Mouse (Mus musculus) midbrain, embryonic 16.5 days (tissue): Measurements from ENCODE around the gene Olfr669. TPM values are rescaled to one million over a fixed set of nuclear protein-coding genes. Genes with fewer than 3 reads are reported as not detected.
"Not testable (repeated sequence)": the region's sequence is repeated elsewhere in the genome, so short reads cannot be mapped to it uniquely, and the experiment has no call there.

Experiments used
- ATAC-seq: fragments of 200-750 bp; cut with Nextera tagmentation; 2 replicates; pipeline ENCODE4 v1.8.0; 2017; ENCODE audit warnings: moderate TSS enrichment
- H3K27ac ChIP-seq: fragments of 300-500 bp; sonication (generic); 2 replicates; pipeline ENCODE4 v1.5.1; 2014; ENCODE audit warnings: mild to moderate bottlenecking, low read length, mixed read lengths
- H3K27me3 ChIP-seq: fragments of 300-500 bp; sonication (generic); 2 replicates; pipeline ENCODE4 v1.6.1; 2014; ENCODE audit warnings: low read depth, low read length, mixed read lengths; ENCODE audit not compliant: control insufficient read depth, insufficient read depth
- H3K36me3 ChIP-seq: fragments of 300-500 bp; sonication (generic); 2 replicates; pipeline ENCODE4 v1.6.1; 2014; ENCODE audit warnings: mild to moderate bottlenecking, low read length, moderate library complexity, mixed read lengths; ENCODE audit not compliant: control insufficient read depth, insufficient read depth
- H3K4me1 ChIP-seq: fragments of 300-500 bp; sonication (generic); 2 replicates; pipeline ENCODE4 v1.6.1; 2014; ENCODE audit warnings: mild to moderate bottlenecking, low read length, mixed read lengths; ENCODE audit not compliant: control insufficient read depth, insufficient read depth
- H3K4me2 ChIP-seq: fragments of 300-500 bp; sonication (generic); 2 replicates; pipeline ENCODE4 v1.6.1; 2014; ENCODE audit warnings: mild to moderate bottlenecking, low read length, mixed read lengths
- H3K4me3 ChIP-seq: fragments of 300-500 bp; sonication (generic); 2 replicates; pipeline ENCODE4 v1.5.1; 2014; ENCODE audit warnings: low read depth, mild to moderate bottlenecking, low read length, moderate library complexity, mixed read lengths
- H3K9ac ChIP-seq: fragments of 300-500 bp; sonication (generic); 2 replicates; pipeline ENCODE4 v1.6.1; 2014; ENCODE audit warnings: low read depth, low read length, mixed read lengths
- H3K9me3 ChIP-seq: fragments of 300-500 bp; sonication (generic); replicated peaks from 2 replicates; pipeline ENCODE4 v1.6.1; 2014; ENCODE audit warnings: mild to moderate bottlenecking, low read length, mixed read lengths; ENCODE audit not compliant: control insufficient read depth, poor library complexity, severe bottlenecking
- WGBS: fragments of 180-500 bp; shearing (Covaris S2); extraction: QIAGEN DNeasy Blood & Tissue Kit; methylation state at CpG from one replicate; pipeline ENCODE4 v1.1.7; 2014; 5-methylcytosine and 5-hydroxymethylcytosine counted together
- polyA plus RNA-seq: library from polyadenylated mRNA; unstranded; fragments of >200 nt; fragmentation: Nextera tagmentation; extraction: Ambion mirVana; gene quantifications from 2 replicates; pipeline ENCODE4 v1.2.1, GENCODE M21; 2015

The Olfr669 gene
- polyA plus RNA-seq, result not detected in 2 replicates

DNA sequence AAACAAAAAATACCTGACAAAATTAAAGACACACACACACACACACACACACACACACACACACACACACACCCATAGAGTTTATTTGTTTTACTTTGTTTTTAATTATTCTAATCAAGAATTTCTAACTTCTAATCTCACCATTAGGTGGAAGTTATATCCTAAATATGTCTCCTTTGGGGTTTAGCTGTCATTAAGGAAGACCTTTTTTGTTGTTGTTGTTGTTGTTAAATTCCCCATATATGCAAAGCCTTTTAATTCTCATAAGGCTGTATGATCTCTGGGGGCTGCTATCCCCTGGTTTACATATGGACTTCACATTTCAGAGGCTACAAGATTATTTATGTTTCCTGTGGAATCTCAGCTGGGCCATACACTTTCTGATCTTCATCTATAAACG lies at the start of gene Olfr669:
Gene Olfr669 (plus strand): TSS at position 301 of the 400 bp plus-strand sequence.
- H3K36me3 ChIP-seq, result no peaks in the 10 kb centered on the region
- no peaks in the 10 kb centered on the region for H3K27me3 ChIP-seq
- no peak within 1 kb of the TSS for H3K9ac ChIP-seq
- no peak for ATAC-seq
- no peak within 1 kb of the TSS for H3K27ac ChIP-seq
- WGBS, result 93% methylated on average over 1 of the region's 1 CpGs
- H3K4me1 ChIP-seq, result no peaks in the 10 kb centered on the region
- no peak within 1 kb of the TSS for H3K4me3 ChIP-seq
- H3K4me2 ChIP-seq, result no peak within 1 kb of the TSS
- H3K9me3 ChIP-seq, result no peaks in the 10 kb centered on the region

DNA sequence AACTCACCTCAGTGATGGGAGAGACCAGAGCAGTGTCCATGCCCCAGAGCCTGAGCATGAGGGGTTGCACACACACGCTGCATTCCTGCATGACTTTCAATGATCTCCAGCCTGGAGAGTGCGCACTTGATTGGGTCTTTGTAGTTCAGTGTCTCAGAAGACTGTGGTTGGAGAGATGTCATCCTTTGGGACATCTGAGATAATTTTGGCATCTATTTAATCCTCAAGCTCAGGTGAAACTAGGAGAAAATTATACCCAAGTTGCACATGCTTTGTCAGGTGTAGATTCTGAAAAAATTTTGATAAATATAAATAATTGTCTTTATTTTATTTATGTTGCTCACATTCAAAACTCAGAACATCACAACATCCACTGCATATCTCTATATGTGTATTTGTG lies 38.2 kb upstream of the Olfr669 start, which contains the start of gene Olfr666:
Gene Olfr666 (minus strand): TSS at position 101 of the 400 bp plus-strand sequence.
- Histone ChIP-seq H3K36me3 (no peaks in the 10 kb centered on the region), H3K9ac (no peak within 1 kb of the TSS), H3K27ac (no peak within 1 kb of the TSS), H3K4me1 (no peaks in the 10 kb centered on the region), H3K9me3 (no peaks in the 10 kb centered on the region), H3K27me3 (no peaks in the 10 kb centered on the region), H3K4me3 (no peak within 1 kb of the TSS), H3K4me2 (no peak within 1 kb of the TSS)
- no peak for ATAC-seq
- WGBS, result 95% methylated on average over 2 of the region's 2 CpGs

DNA sequence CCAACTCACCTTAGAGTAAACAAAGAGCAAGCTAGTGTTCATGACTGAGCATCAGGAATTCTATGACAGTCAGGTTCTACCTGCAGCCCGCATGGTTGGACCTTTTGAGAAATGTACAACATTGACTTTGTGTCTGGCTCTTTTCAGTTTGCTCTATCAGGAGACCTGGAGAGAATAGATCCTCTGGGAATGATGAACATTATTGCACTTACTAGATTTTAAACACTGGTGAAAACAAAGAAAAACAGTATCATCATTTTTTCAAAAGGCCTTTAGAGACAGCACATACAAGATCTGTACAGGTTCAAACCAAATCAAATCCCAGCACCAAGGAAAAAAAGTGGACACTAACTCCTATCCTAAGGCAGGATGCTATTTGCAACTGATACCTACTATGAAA lies 12.7 kb upstream of the Olfr669 start, which contains the start of gene Olfr667:
Gene Olfr667 (minus strand): TSS at position 101 of the 400 bp plus-strand sequence.
- H3K4me1 ChIP-seq, result no peaks in the 10 kb centered on the region
- H3K9me3 ChIP-seq, result no peaks in the 10 kb centered on the region
- H3K4me2 ChIP-seq, result no peak within 1 kb of the TSS
- H3K36me3 ChIP-seq, result no peaks in the 10 kb centered on the region
- no peaks in the 10 kb centered on the region for H3K27me3 ChIP-seq
- no peak within 1 kb of the TSS for H3K4me3 ChIP-seq
- 85% methylated on average over 1 of the region's 1 CpGs for WGBS
- H3K9ac ChIP-seq, result no peak within 1 kb of the TSS
- no peak within 1 kb of the TSS for H3K27ac ChIP-seq
- ATAC-seq, result no peak

DNA sequence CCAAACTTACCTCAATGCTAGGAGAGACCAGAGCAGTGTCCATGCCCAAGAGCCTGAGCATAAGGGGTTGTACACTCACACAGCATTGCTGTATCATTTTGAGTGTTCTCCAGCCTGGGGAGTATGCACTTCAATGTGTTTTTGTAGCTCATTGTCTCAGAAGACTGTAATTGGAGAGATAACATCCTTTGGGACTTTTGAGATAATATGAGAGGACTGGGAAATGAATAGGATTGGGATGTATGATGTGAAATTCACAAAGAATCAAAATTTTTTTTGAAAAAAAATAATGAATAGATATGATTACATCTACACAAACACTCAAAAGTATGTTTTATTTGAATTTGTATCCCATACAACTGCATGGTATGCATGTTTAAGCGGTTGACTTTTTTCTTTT lies 6.1 kb upstream of the Olfr669 start, which contains the start of gene Olfr668:
Gene Olfr668 (minus strand): TSS at position 101 of the 400 bp plus-strand sequence.
- H3K4me1 ChIP-seq, result no peaks in the 10 kb centered on the region
- no peak within 1 kb of the TSS for H3K27ac ChIP-seq
- H3K4me2 ChIP-seq, result no peak within 1 kb of the TSS
- H3K4me3 ChIP-seq, result no peak within 1 kb of the TSS
- H3K9ac ChIP-seq, result no peak within 1 kb of the TSS
- WGBS, result 86% methylated on average over 1 of the region's 1 CpGs
- H3K36me3 ChIP-seq, result no peaks in the 10 kb centered on the region
- no peak for ATAC-seq
- no peaks in the 10 kb centered on the region for H3K27me3 ChIP-seq
- no peaks in the 10 kb centered on the region for H3K9me3 ChIP-seq

DNA sequence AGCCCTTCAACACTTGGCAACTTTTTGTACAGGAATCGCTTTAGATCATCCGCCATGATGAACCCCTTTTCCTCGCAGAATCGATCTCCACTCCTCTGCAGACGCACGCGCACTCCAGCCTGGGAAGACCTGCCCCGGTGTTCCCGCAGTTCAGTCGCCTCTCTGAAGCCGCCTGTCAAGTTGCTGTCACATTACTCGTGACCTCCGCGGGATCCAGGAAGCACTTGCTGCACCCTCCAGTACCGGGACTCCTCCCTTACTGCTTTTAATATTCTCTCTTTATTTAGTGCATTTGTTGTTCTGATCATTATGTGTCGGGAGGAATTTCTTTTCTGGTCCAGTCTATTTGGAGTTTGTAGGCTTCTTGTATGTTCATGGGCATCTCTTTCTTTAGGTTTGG lies 16.2 kb downstream of the Olfr669 start:
- H3K9me3 ChIP-seq, H3K4me3 ChIP-seq, H3K4me1 ChIP-seq, H3K27me3 ChIP-seq, H3K4me2 ChIP-seq, H3K27ac ChIP-seq, H3K36me3 ChIP-seq, ATAC-seq, H3K9ac ChIP-seq: not testable (repeated sequence)
- WGBS, result 94% methylated on average over 16 of the region's 16 CpGs

DNA sequence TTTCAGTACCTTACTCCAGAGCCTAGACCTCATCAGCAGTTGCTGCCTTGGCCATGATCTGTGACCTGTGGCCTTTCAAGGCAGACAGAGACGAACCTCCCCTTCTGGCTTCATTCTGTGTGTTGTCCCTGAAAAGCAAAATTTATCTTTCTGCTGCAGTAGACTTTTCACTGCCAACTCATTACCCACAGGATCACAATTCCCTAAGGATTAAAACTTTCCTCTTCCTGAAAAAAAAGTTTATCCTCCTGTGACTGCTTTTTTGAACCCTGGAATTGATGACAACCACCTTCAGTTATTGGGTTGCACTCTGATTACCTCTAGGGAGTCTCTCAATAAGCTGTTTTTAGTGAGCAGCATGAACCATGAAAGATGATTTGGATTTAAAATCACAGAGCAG lies 28.5 kb downstream of the Olfr669 start, which contains the start of gene Olfr670:
Gene Olfr670 (minus strand): TSS at position 101 of the 400 bp plus-strand sequence.
- Histone ChIP-seq H3K27ac (no peak within 1 kb of the TSS), H3K4me3 (no peak within 1 kb of the TSS), H3K4me1 (no peaks in the 10 kb centered on the region), H3K36me3 (no peaks in the 10 kb centered on the region), H3K9ac (no peak within 1 kb of the TSS), H3K9me3 (no peaks in the 10 kb centered on the region), H3K27me3 (no peaks in the 10 kb centered on the region), H3K4me2 (no peak within 1 kb of the TSS)
- 64% methylated on average over 1 of the region's 1 CpGs for WGBS
- ATAC-seq, result no peak

DNA sequence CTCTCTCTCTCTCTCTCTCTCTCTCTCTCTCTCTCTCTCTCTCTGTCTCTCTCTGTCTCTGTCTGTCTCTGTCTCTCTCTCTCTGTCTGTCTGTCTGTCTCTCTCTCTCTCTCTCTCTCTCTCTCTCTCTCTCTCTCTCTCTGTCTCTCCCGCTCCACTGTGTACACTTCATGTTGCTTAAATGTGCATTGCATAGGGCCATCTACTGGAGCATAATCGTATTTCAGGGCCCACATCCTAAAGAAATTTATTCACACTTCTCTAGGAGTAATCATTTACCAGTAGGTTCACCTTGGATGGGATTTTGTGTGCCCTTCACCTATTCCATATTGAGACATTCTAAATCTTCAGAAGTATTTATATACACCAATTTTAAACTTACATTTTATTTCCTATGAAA lies 38.5 kb downstream of the Olfr669 start:
- H3K4me3 ChIP-seq, H3K9me3 ChIP-seq, H3K9ac ChIP-seq, ATAC-seq, H3K4me1 ChIP-seq, H3K36me3 ChIP-seq, H3K4me2 ChIP-seq, H3K27ac ChIP-seq, H3K27me3 ChIP-seq: not testable (repeated sequence)
- WGBS, result 64% methylated on average over 2 of the region's 2 CpGs

DNA sequence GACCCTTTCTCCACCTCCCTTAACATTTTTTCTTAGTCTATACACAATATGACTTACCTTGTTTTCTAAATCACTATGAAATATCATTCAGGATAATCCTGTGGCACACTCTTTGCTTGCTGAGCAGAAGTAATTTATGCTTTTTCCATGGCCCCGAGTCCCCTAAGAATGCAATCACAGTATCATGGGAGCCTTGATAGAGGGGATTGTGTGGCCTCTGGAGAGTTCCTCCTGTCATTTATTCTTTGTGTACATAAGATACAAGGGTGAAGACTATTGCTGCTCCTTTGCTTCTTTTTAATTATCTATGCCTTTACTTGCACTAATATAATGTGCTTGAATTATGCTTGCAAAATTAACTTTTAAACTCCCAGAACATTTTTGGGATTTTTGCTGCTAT lies 45.0 kb downstream of the Olfr669 start, which contains the start of gene Olfr671:
Gene Olfr671 (minus strand): TSS at position 101 of the 400 bp plus-strand sequence.
- no peak within 1 kb of the TSS for H3K4me2 ChIP-seq
- H3K27me3 ChIP-seq, result no peaks in the 10 kb centered on the region
- H3K36me3 ChIP-seq, result no peaks in the 10 kb centered on the region
- no peaks in the 10 kb centered on the region for H3K4me1 ChIP-seq
- WGBS, result 73% methylated on average over 1 of the region's 1 CpGs
- H3K9me3 ChIP-seq, result peaks cover 2% of the 10 kb centered on the region; the same call in 1 of the 2 replicates
- H3K9ac ChIP-seq, result no peak within 1 kb of the TSS
- H3K27ac ChIP-seq, result no peak within 1 kb of the TSS
- ATAC-seq, result no peak
- no peak within 1 kb of the TSS for H3K4me3 ChIP-seq
